Mouse (Mus musculus): ENCODE measurements at regions not wholly inside any gene's neighbourhood (a gene's known extent, or its start where the extent isn't known, plus 50 kb on each side); places are given as distances from the start of the nearest gene placed in this dataset.

DNA sequence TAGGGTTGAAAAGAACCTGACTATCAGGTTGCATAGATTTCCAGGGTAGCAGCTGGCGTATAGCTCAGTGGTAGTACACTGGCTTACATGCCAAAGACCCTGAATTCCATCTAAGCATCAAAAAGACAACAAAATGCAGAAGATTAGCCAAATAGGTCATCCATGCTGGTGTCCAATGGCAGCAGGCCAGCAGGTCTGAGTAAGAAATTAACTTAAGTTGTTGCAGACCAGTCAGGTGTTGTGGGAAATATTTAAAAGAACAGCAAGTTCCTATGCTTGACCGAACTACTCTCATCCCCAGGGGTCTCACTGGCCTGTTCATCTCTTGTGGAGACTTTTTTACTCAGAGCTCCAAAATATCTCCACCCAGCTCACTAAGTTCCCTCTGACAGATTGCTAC, 602.7 kb upstream of the Intu start:
- no peak for DNase-seq (ENCODE audit: low spot score)

DNA sequence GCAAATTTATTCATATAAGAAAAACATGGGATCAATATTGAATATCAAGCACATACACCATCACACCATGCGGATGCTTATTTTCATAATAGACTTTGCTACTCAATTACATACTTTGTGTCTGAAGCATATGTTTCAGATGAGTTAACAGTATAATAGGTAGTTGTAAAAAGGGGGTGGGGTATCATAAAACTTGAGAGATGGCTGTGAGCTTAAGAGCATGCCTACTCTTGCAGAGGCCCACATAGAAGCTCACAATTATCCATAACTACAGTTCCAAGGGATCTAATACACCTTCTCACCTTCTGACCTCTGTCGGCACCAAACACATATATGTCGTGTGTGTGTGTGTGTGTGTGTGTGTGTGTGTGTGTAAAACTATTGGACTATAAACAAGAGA, 597.7 kb upstream of the Intu start:
- no peak for DNase-seq (ENCODE audit: low spot score)

DNA sequence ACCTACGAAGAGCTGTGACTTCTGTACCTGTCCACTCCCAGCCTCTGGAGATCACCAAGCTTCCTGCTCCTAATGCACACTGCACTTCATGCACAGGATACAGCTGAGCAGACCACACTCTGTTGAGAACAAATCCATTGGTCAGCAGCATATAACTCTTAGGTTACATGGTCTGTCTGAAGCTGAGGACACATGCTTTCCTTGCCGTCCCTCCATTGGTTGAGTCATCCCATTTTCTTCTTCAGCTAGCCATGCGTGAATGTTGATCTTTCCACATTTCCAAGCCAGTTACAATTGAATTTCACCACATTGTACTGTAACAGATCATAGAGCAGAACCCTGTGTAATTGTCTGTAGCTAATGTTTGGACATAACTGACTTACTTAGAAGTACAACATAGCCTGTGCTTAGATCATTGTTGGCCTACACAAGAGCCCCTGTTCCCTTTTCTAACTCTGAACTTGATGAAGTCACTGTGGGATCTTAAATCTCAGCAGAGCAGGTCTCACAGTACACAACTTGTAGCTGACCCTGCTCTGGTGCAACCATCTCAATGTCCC, 593.3 kb upstream of the Intu start:
- no peak for DNase-seq (ENCODE audit: low spot score)

DNA sequence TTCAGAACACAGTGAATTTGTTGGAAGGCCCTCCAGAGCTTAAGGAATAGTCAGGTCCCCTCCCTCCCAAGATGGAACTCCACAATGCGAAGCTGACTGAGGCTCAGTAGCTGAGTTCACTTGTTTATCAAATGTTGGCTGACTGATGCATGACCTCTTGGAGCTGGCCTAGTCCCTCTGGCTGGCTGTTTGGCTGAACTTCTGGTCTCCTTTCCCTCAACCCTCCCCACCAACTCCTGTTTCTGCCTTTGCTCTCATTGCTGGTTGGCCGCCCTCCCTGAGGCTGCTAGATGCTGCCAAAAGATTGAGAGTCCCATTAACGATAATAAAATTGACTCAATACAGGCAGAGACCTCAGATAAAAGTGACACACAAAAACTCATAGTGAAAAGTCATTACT, 586.5 kb upstream of the Intu start:
- DNase-seq (ENCODE audit: low spot score) = no peak

DNA sequence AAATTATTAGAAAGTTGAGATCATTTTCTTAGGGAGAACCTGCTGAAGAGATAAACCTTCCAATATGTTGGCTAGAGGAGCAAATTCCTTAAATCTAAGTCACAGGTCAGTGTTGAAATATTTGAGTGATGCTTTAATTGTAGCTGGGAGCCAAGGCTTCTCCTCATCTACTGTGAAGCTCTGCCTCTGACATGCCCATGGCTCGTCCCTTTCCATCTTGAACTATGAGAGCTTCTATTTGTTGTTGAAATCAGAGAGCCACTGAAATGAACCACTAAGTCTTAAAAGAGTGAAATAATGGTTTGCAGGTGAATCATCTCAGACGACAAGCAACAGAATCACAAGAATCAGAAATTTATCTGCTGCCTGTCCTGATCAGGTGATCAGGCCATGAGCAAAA, 579.0 kb upstream of the Intu start:
- no peak for DNase-seq (ENCODE audit: low spot score)

DNA sequence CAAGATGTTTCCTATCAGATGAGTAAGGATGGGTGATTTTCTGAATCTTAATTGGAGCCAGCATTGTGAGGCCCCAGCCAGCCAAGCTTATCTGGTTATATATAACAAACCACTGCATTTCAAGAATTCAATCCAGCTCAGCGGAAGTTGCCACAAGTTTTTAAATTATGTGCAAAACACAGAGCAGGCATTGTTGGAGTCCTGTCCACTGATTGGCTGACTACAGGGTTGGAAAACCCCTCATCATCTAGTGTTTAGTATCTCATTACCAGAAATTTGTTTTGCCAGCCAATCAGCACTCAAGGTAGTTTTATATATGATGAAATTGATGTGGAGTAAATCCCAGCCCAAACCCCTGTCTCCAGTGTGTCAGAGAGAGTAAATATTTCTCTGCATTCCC, 578.5 kb upstream of the Intu start:
- no peak for DNase-seq (ENCODE audit: low spot score)

DNA sequence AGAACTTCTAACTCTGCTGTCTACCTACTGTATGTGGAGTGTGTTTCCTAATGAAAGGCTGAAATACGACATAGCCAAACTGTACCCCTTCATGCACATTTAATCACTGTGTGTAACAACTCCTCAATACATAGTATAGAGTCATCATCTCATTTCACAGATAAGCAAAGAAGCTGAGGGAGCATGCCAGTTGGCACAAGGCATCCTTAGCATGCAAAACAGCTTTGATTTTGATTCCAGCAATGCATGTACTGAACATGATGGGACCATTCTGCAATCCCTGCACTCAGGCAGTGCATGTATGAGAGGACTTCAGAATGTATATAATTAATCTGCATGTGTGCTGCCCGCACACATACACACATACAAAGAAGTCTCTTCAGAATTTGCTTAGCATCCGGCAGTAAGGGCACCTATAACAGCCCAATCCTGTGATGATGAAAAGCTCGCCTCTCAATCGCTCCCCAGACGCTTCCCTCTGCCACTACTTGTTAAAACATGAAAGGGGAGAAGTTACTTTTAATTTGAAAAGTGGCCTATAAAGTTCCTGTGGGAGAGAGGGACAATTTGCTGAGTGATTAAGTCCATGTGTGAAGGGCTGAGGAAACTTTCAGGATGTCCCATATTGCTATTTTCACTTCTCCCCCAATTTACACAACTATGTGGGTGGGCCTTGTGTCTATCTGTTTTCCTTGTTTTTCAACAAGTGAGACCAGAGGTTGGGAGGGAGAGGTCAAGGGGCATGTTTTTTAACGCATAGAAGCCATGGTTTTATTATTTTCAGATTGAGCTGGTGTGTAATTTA, 569.0 kb upstream of the Intu start:
- DNase-seq (ENCODE audit: low spot score) = no peak

DNA sequence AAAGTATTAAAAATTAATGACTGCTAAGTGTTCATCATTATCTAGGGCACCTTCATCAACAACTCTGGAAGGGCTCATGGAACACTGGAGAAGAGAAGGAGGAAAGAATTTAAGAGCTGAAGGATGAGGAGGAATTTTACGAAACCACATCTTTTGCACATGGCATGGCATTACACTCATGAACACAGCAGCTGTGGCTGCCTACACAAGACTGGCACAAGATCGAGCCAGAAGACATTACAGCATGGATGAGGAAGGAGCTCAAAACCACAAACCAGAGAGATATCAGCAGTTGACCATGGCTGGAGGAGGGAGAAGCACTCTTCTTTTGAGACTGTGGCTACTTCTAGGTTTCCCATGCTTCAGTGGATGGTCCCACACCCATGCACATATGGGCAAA, 565.7 kb upstream of the Intu start:
- no peak for DNase-seq (ENCODE audit: low spot score)

DNA sequence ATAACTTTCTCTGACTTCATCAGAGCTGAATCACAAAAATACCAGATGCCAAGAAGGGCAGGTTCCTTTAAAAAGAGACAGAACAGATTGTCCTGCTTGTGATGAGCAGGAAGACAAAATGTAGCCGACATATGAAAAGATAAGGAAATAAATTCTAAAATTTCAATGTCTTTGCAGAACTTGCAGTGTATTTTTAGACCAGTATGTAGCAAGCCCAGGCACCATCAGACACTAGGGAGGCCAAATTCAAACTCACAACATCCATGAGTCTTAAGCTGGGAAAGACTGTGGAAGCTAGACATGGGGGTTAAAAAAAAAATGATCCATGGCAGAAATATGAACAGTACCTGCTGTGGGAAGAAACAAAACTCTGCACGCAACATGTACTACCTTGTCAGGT, 564.7 kb upstream of the Intu start:
- no peak for DNase-seq (ENCODE audit: low spot score)

DNA sequence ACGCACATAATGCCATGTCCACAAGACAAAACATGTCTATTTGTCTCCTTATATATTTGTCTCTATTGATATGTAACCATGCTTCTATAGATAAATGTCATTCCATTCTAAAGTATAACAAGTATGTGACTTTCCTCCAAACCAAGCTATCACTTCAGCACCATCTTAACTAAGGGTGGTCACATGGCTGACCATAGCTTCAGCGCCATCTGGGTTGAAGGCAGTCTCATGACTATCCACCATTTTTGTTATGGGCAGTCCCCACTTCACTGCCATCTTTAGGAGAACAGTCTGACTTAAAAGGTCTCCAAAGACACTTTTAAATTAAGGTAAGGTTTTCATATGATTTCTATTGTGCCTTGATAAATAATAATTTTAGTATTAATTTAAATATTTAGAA, 554.1 kb upstream of the Intu start:
- no peak for DNase-seq (ENCODE audit: low spot score)

DNA sequence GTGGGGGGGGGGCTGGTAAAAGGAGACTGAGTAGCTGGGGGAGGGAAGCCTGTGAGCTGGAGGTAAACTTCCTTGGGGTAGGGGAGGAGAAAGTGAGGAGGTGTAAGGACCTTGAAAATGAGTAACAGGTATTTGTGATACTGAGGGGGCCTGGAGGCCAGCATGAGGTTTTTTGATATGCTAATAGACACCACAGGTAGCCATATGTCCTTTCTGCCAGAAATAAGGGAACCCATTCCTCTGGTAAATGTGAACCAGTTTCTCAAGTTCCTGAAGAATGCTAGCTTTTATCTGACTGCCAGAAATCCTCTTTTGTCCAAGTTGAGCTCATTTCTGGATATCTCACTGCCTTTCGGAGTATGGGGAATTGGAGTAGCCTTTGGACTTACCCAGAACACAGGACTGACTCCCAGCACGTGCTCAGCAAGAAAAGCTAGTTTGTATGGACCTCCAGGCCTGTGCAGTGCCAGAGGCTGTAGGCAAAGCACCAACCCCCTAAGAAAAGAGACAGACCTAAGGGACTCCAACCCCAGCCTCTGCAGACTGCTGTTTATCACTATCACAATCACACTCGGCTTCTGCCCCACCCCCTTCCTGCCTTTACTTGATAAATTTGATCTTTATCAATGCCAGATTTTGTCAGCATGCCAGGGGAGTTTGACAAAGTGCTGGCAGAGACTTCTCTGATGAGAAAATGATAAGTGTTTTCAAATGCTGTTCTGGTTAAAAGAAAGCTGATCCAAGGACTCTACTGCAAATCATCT, 552.0 kb upstream of the Intu start:
- no peak for DNase-seq (ENCODE audit: low spot score)

DNA sequence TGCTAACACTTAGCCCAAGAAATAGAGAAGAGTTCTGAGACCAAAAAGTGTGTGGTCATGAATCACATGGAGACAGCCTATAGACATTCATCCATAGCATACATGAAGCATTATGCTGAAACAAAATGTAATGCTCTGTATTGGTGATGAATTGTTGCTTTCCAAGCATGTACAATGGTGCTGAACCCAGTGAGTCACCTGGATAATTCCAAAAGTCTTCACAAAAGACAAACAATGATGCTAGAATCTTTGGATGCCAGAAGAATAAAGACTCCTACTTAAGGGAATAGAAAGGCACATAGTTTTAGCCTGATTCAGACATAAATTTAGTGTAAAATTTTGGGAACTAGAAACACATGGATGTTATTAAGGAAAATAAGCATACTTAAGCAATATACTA, 548.4 kb upstream of the Intu start:
- DNase-seq (ENCODE audit: low spot score) = no peak

DNA sequence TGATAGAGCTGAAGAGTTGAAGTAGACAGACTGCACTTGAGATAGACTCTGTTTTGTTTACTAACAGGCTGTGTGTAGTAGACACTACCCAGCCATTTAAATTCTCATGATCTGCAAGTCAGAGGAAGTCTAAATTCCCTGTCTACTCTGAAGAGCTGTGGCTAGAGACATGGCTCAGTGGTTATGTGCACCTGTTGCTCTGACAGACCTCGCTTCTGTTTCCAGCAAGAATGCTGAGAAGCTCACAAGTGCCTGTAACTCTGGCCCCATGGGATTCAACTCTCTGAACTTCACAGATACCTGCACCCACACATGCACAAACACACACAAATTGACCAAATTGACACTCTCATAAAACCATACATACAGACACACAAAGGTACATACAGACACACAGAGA, 543.4 kb upstream of the Intu start:
- no peak for DNase-seq (ENCODE audit: low spot score)

DNA sequence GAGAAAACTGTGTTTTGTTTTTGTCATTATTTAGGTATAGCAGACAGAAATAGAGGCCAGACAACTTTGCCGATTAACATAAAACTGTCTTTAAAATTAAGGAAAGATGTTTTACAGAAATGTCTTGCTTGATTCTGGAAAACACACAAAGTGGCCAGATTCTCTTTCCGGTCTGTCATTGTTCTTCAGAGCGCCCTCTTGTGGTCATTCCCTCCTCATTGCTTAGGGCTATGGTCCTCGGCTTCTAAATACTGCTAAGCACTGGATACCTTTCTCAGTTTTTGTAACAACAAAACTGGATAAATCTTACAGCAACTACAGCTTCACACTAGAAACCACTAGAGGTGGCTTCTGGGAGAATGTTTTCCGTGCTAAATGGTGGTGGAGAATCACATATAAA, 532.5 kb upstream of the Intu start:
- no peak for DNase-seq (ENCODE audit: low spot score)

DNA sequence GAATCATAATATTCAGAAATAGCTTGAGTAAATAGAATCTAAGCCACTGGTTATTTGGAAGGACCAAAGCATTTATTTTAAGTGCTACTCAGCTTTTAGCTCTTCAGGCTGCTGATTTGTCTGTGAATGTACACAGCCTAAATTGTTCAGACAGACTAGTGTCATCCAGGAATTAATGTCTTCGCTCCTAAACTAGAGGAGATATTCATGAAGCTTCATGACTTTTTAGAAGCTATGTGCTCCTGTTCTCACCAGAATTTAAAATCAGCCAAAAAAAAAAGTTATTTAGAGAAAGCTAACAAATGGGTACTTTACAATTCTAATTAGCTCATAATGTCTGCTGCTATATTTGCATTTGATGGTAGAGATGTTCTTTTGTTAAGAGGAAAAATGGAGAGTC, 531.2 kb upstream of the Intu start:
- DNase-seq (ENCODE audit: low spot score) = no peak

DNA sequence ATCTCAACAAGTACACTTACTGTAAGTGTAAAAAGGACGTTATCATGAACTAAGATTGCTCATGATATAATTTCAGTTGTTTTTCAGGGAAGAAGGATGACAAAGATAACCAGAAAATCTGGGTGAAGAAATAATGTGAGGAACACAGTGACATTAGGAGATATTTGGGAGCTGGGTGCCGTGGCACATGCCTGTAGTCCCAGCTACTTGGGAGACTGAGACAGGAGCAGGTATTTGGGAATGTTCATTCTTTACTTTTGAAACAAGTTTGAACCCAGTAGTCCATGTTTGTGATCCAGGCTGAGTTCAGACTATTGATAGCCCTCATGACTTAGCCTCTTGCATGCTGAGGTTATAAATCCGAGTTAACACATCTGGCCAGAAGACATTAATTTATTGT, 528.2 kb upstream of the Intu start:
- no peak for DNase-seq (ENCODE audit: low spot score)

DNA sequence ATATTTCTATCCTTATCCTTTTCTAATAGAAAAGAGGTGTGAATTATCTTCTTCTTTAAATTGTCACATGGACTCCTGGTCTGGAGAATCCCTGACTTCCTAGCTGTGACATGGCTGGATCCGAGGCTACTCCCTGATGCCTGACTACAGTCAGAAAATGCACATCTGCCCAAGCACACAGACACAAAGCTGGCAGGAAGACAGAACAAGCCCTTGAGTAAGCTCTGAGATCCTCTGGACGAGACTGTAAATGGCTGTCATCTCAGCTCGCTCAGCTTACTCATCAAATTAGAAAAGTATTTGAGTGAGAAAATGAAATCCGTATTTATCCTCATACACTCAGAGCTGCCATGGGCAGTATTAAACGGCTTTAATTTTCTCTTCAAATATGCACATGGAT, 521.0 kb upstream of the Intu start:
- no peak for DNase-seq (ENCODE audit: low spot score)

DNA sequence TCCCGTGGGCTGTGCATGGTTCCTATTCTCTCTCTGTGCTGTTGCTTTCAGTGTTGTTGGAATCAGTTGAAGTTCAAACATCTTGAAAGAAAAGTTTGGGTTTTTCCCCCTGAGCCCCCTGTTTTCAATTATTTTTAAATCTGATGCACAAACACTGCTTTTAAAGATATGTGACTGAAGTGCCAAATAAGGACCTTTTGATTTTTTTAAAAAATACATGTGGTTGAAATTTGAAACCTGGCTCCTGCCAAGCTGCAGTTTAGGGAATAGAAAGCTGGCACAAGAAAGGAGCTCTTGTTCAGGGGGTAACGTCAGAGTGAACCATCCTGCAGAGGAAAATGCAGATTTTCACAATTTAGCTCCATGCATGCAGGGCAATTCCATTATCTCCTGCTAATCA, 509.4 kb upstream of the Intu start:
- no peak for DNase-seq (ENCODE audit: low spot score)

DNA sequence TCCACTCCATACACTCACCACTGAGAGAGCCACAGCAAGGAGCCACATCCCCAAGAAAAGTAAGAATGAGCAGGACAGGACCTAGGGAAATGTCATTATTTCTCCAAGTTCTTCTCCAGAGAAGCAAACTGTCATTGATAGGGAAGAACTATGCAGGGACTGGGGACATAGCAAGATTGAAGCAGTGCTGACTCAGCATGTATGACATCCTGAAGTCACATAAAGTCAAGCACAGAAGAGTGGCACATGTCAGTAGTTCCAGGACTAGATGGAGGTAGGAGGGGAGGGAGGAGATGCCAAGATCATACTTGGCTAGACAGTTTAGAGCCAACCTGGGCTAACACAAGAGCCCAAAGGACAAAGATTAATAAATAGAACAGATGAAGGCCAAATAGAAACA, 503.4 kb upstream of the Intu start:
- DNase-seq (ENCODE audit: low spot score) = no peak

DNA sequence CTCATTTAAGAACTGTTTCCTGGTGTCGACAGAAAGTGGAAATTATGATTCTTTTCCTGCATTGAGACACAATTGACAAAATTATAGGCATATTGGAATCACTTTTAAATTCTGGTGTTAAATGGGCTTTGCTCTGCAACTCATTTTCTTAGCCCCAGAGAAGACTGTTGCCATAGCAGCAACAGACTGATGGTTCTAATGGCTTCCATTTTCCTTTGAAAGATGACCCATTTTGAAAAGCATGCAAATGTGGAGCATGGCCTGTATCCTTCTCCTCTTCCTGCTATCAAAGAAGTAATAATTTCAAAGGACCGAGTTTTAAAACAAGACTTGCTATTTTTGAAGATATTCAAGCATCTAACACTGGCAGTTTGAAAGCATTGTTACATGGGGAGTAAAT, 494.9 kb upstream of the Intu start:
- DNase-seq (ENCODE audit: low spot score) = no peak

DNA sequence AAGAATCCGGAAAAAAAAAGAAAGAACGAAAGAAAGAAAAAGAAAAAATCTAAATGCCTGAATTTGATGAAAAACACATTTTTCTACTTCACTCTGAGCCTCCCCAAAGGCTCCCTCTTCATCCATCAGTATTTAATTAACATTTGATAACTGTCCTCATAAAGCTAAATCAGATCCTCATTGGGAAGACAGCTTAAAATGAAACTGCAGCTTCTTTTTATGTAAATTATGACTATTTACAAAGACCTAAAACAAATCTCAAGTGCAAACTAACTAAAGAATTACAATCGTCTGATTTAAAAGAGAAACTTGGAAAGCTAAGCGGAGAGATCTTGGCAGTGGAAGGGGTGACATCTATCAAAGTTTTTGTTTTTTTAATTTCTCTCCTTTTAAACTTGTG, 481.4 kb upstream of the Intu start:
- no peak for DNase-seq (ENCODE audit: low spot score)

DNA sequence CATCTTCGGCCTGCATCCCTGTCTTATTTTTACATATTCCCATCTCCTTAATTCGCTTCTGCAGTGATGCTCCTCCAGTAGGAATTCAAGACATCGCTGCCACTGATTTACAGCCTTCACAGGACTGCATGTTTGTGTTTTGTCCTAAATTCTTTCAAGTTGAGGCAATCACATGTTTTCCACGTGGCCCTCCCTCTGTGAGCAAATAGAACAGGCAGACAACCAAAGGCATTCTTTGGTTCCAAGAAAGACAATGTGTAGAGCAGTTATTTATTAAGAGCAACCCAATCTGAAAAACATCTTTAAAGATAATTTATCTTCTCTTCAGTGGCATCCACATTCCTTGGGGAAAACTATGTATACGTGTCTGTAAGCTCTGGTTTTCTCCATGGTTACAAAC, 472.8 kb upstream of the Intu start:
- DNase-seq (ENCODE audit: low spot score) = no peak

DNA sequence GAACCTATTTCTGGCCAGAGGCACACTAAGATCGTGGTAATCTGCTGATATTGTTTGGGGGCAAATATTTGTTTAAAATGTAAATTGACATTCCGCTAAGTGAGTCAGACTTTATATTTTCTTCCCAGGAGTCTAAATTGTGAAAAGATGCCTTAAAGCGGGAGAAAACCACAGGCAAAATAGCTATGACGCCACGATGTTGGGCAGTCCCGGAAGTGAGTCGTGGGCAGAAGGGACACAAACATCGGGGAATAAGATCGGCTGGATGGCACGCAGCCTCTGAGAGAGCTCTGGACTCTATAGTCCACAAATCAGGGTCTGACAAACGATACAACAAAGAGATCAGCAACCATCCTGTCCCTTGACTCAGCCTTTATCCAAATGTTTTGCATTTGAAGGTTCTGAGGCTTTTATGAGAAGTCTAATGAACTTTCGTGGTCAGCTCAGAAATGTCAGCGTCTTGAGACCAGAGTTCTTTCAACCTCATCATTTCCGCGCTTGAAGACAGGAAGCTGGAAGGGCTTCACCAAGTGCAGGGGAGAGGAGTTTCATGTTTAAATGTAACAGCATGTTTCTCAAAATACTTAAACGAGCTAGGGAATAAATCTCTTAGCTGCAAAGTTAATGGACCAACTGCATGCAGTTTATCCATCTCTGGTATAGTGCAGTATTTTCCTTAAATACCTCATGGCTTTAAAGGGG, 472.2 kb upstream of the Intu start:
- no peak for DNase-seq (ENCODE audit: low spot score)
